8 mouse cellular contexts compared by ENCODE assay signal in genomic region chr13:55486916-55487577, GRCm38 (mm10). TPM values are rescaled to one million over a fixed set of nuclear protein-coding genes. Genes with fewer than 3 reads are reported as not detected.
DNase-seq lines count a peak whose midpoint lies in the region; ATAC-seq and TF ChIP-seq lines count a peak whose summit lies in the region.

No protein-coding gene starts in this region.

- H3K27ac ChIP-seq in kidney, embryonic 14.5 days (ENCODE audit: low read depth, low read length), result peak overlapping the region; percentile 95
- H3K27ac ChIP-seq in forebrain, embryonic 15.5 days (replicated peaks), result peak overlapping the region; percentile 98
- peak overlapping the region; percentile 89 for H3K27ac ChIP-seq in kidney, postnatal 0 days
- H3K27ac ChIP-seq in midbrain, embryonic 13.5 days, result peak overlapping the region; percentile 100

- H3K4me3 ChIP-seq in kidney, embryonic 14.5 days (ENCODE audit: low read length), result peak overlapping the region; percentile 86
- peak overlapping the region; percentile 73 for H3K4me3 ChIP-seq in forebrain, embryonic 15.5 days
- H3K4me3 ChIP-seq in kidney, postnatal 0 days (replicated peaks; ENCODE audit: low read depth, low read length), result peak overlapping the region; percentile 93
- peak overlapping the region; percentile 97 for H3K4me3 ChIP-seq in midbrain, embryonic 13.5 days (replicated peaks)

- H3K4me2 ChIP-seq in kidney, embryonic 14.5 days (replicated peaks; ENCODE audit: low read depth, low read length), result peak overlapping the region; percentile 93
- H3K4me2 ChIP-seq in forebrain, embryonic 15.5 days (replicated peaks), result peak overlapping the region; percentile 96
- peak overlapping the region; percentile 96 for H3K4me2 ChIP-seq in kidney, postnatal 0 days (ENCODE audit: low read length)
- H3K4me2 ChIP-seq in midbrain, embryonic 13.5 days (replicated peaks), result peak overlapping the region; percentile 100

- H3K4me1 ChIP-seq in kidney, embryonic 14.5 days (ENCODE audit: control insufficient read depth, insufficient read depth, low read length), result peaks cover 39% of the 10 kb centered on the region
- H3K4me1 ChIP-seq in forebrain, embryonic 15.5 days, result peaks cover 50% of the 10 kb centered on the region
- peaks cover 29% of the 10 kb centered on the region; the same call in 1 of the 2 replicates for H3K4me1 ChIP-seq in kidney, postnatal 0 days (replicated peaks; ENCODE audit: insufficient read depth, low read length)
- H3K4me1 ChIP-seq in midbrain, embryonic 13.5 days (replicated peaks), result peaks cover 56% of the 10 kb centered on the region

- WGBS in kidney, embryonic 14.5 days, result under 1% methylated on average over 25 of the region's 29 CpGs
- 1% methylated on average over 29 of the region's 29 CpGs for WGBS in forebrain, embryonic 15.5 days
- under 1% methylated on average over 29 of the region's 29 CpGs for WGBS in kidney, postnatal 0 days
- WGBS in midbrain, embryonic 13.5 days, result under 1% methylated on average over 29 of the region's 29 CpGs

- peaks cover 7% of the 10 kb centered on the region for H3K36me3 ChIP-seq in kidney, embryonic 14.5 days (ENCODE audit: control insufficient read depth, insufficient read depth, low read length)
- H3K36me3 ChIP-seq in forebrain, embryonic 15.5 days, result peaks cover 10% of the 10 kb centered on the region
- H3K36me3 ChIP-seq in kidney, postnatal 0 days (ENCODE audit: insufficient read depth, low read length), result peaks cover under 1% of the 10 kb centered on the region; the same call in 1 of the 2 replicates
- H3K36me3 ChIP-seq in midbrain, embryonic 13.5 days, result peaks cover 12% of the 10 kb centered on the region

- no peak for TF ChIP-seq CTCF in kidney, postnatal 0 days (IDR thresholded peaks at IDR 0.05; ENCODE audit: low read depth)

- no peak for DNase-seq in kidney, adult 11 months
- peak; percentile 64 for DNase-seq in Muller cell, postnatal 12 days (ENCODE audit: inconsistent ontology term)
- peak; percentile 67 for DNase-seq in kidney, postnatal 0 days (ENCODE audit: low spot score)
- DNase-seq in left cerebral cortex, adult 18-20 months (ENCODE audit: low spot score in 2 of 2), result no peak

- H3K27me3 ChIP-seq in kidney, embryonic 14.5 days (ENCODE audit: control insufficient read depth, insufficient read depth, low read length), result no peaks in the 10 kb centered on the region
- H3K27me3 ChIP-seq in forebrain, embryonic 15.5 days, result no peaks in the 10 kb centered on the region
- no peaks in the 10 kb centered on the region for H3K27me3 ChIP-seq in kidney, postnatal 0 days (ENCODE audit: insufficient read depth, low read length)
- H3K27me3 ChIP-seq in midbrain, embryonic 13.5 days, result no peaks in the 10 kb centered on the region

- H3K9me3 ChIP-seq in kidney, embryonic 14.5 days (ENCODE audit: control insufficient read depth, low read length), result no peaks in the 10 kb centered on the region
- H3K9me3 ChIP-seq in forebrain, embryonic 15.5 days, result no peaks in the 10 kb centered on the region
- no peaks in the 10 kb centered on the region for H3K9me3 ChIP-seq in kidney, postnatal 0 days (replicated peaks; ENCODE audit: low read length)
- H3K9me3 ChIP-seq in midbrain, embryonic 13.5 days, result no peaks in the 10 kb centered on the region

- H3K9ac ChIP-seq in kidney, embryonic 14.5 days (ENCODE audit: low read depth, low read length), result peak overlapping the region; percentile 90
- peak overlapping the region; percentile 99 for H3K9ac ChIP-seq in forebrain, embryonic 15.5 days (replicated peaks)
- peak overlapping the region; percentile 97 for H3K9ac ChIP-seq in kidney, postnatal 0 days (ENCODE audit: low read depth, low read length)
- H3K9ac ChIP-seq in midbrain, embryonic 13.5 days (replicated peaks), result peak overlapping the region; percentile 100

- ATAC-seq in kidney, embryonic 14.5 days (ENCODE audit: low FRiP score, low TSS enrichment), result peak; percentile 69
- peak; percentile 47 for ATAC-seq in forebrain, embryonic 15.5 days (replicated peaks)
- ATAC-seq in kidney, postnatal 0 days (replicated peaks; ENCODE audit: low FRiP score, low read depth), result peak; percentile 23; the same call in 1 of the 2 replicates
- ATAC-seq in midbrain, embryonic 13.5 days, result peak; percentile 46
- no peak for ATAC-seq in activated CD4-positive, CD25-positive, alpha-beta regulatory T cell, adult 4 months

RNA-seq across cellular contexts. Expression of gene Dbn1, which starts 0.9 kb away (rescaled TPM):
- polyA plus RNA-seq in kidney, embryonic 14.5 days (2014; fragmentation: Nextera tagmentation; extraction: Ambion mirVana), result 118 and 164 TPM in 2 replicates
- polyA plus RNA-seq in forebrain, embryonic 15.5 days (2015; fragmentation: Nextera tagmentation; extraction: Ambion mirVana), result 732 and 750 TPM in 2 replicates
- polyA plus RNA-seq in kidney, postnatal 0 days (2015; fragmentation: Nextera tagmentation; extraction: Ambion mirVana), result 104 and 125 TPM in 2 replicates
- 655 and 674 TPM in 2 replicates for polyA plus RNA-seq in midbrain, embryonic 13.5 days (2015; fragmentation: Nextera tagmentation; extraction: Ambion mirVana)
- under 1 TPM in 1 of 2 experiments, not detected in 1; 0.25 TPM for polyA plus RNA-seq in activated CD4-positive, CD25-positive, alpha-beta regulatory T cell, adult 4 months (2017; shearing (Covaris generic))
- total RNA-seq in left cerebral cortex, adult 18-20 months (2021), result 100 to 1,000 TPM; 263 to 271 TPM

RNA-seq across cellular contexts. Expression of gene Prr7, which starts 23.0 kb away (rescaled TPM):
- polyA plus RNA-seq in kidney, embryonic 14.5 days (2014; fragmentation: Nextera tagmentation; extraction: Ambion mirVana), result 0.77 and 3.4 TPM in 2 replicates
- 3.2 and 3.4 TPM in 2 replicates for polyA plus RNA-seq in forebrain, embryonic 15.5 days (2015; fragmentation: Nextera tagmentation; extraction: Ambion mirVana)
- polyA plus RNA-seq in kidney, postnatal 0 days (2015; fragmentation: Nextera tagmentation; extraction: Ambion mirVana), result 0.63 and 0.75 TPM in 2 replicates
- 2.3 and 2.8 TPM in 2 replicates for polyA plus RNA-seq in midbrain, embryonic 13.5 days (2015; fragmentation: Nextera tagmentation; extraction: Ambion mirVana)
- not detected for polyA plus RNA-seq in activated CD4-positive, CD25-positive, alpha-beta regulatory T cell, adult 4 months (2017; shearing (Covaris generic))
- total RNA-seq in left cerebral cortex, adult 18-20 months (2021), result 10 to 100 TPM; 66.6 to 70.1 TPM

RNA-seq across cellular contexts. Expression of gene Pdlim7, which starts 26.4 kb away (rescaled TPM):
- polyA plus RNA-seq in kidney, embryonic 14.5 days (2014; fragmentation: Nextera tagmentation; extraction: Ambion mirVana), result 136 and 141 TPM in 2 replicates
- 135 and 138 TPM in 2 replicates for polyA plus RNA-seq in forebrain, embryonic 15.5 days (2015; fragmentation: Nextera tagmentation; extraction: Ambion mirVana)
- polyA plus RNA-seq in kidney, postnatal 0 days (2015; fragmentation: Nextera tagmentation; extraction: Ambion mirVana), result 112 and 124 TPM in 2 replicates
- polyA plus RNA-seq in midbrain, embryonic 13.5 days (2015; fragmentation: Nextera tagmentation; extraction: Ambion mirVana), result 145 and 159 TPM in 2 replicates
- polyA plus RNA-seq in activated CD4-positive, CD25-positive, alpha-beta regulatory T cell, adult 4 months (2017; shearing (Covaris generic)), result 10 to 100 TPM in 1 of 2 experiments, 1 to 10 TPM in 1; 7.4 to 14.4 TPM
- total RNA-seq in left cerebral cortex, adult 18-20 months (2021), result 100 to 1,000 TPM in 1 of 2 experiments, 10 to 100 TPM in 1; 91.7 to 101 TPM

RNA-seq across cellular contexts. Expression of gene Dok3, which starts 42.0 kb away (rescaled TPM):
- 1.9 and 2.2 TPM in 2 replicates for polyA plus RNA-seq in kidney, embryonic 14.5 days (2014; fragmentation: Nextera tagmentation; extraction: Ambion mirVana)
- 3.6 and 4.0 TPM in 2 replicates for polyA plus RNA-seq in forebrain, embryonic 15.5 days (2015; fragmentation: Nextera tagmentation; extraction: Ambion mirVana)
- polyA plus RNA-seq in kidney, postnatal 0 days (2015; fragmentation: Nextera tagmentation; extraction: Ambion mirVana), result 1.7 and 1.8 TPM in 2 replicates
- polyA plus RNA-seq in midbrain, embryonic 13.5 days (2015; fragmentation: Nextera tagmentation; extraction: Ambion mirVana), result 4.3 and 4.7 TPM in 2 replicates
- 1 to 10 TPM in 1 of 2 experiments, not detected in 1; 2.7 TPM for polyA plus RNA-seq in activated CD4-positive, CD25-positive, alpha-beta regulatory T cell, adult 4 months (2017; shearing (Covaris generic))
- 10 to 100 TPM in 1 of 2 experiments, 1 to 10 TPM in 1; 9.1 to 12.2 TPM for total RNA-seq in left cerebral cortex, adult 18-20 months (2021)

RNA-seq across cellular contexts. Expression of gene Grk6, which starts 42.2 kb away (rescaled TPM):
- polyA plus RNA-seq in kidney, embryonic 14.5 days (2014; fragmentation: Nextera tagmentation; extraction: Ambion mirVana), result 38.9 and 59.3 TPM in 2 replicates
- polyA plus RNA-seq in forebrain, embryonic 15.5 days (2015; fragmentation: Nextera tagmentation; extraction: Ambion mirVana), result 46.1 and 47.6 TPM in 2 replicates
- 29.5 and 29.8 TPM in 2 replicates for polyA plus RNA-seq in kidney, postnatal 0 days (2015; fragmentation: Nextera tagmentation; extraction: Ambion mirVana)
- polyA plus RNA-seq in midbrain, embryonic 13.5 days (2015; fragmentation: Nextera tagmentation; extraction: Ambion mirVana), result 26.8 and 35.7 TPM in 2 replicates
- 10 to 100 TPM; 38.6 to 43.6 TPM for polyA plus RNA-seq in activated CD4-positive, CD25-positive, alpha-beta regulatory T cell, adult 4 months (2017; shearing (Covaris generic))
- 10 to 100 TPM; 63.2 to 64.6 TPM for total RNA-seq in left cerebral cortex, adult 18-20 months (2021)

Comparison
In these comparisons a context has a peak if more than half of its experiments do, and no peak if none do; other contexts are left out.
1. DNase-seq: peak in Muller cell, postnatal 12 days (single experiment) and kidney, postnatal 0 days (single experiment); none in kidney, adult 11 months (single experiment) and left cerebral cortex, adult 18-20 months (0 of 2).
2. RNA of gene Dbn1, which starts 0.9 kb away (polyA plus RNA-seq): 732 to 750 TPM in forebrain, embryonic 15.5 days, 655 to 674 TPM in midbrain, embryonic 13.5 days, 118 to 164 TPM in kidney, embryonic 14.5 days and 104 to 125 TPM in kidney, postnatal 0 days; 0.25 TPM in activated CD4-positive, CD25-positive, alpha-beta regulatory T cell, adult 4 months; every median in the first group is over 10 times any median in the second.
3. Peak in every context shown above with its lines, with median percentiles within 50 percentile points of each other: H3K27ac ChIP-seq, H3K4me2 ChIP-seq, H3K4me3 ChIP-seq and H3K9ac ChIP-seq.